Mouse (Mus musculus): ENCODE measurements around the gene Barx2. TPM values are rescaled to one million over a fixed set of nuclear protein-coding genes. Genes with fewer than 3 reads are reported as not detected.

Gene Barx2
- polyA plus RNA-seq, 1 experiment from 2014 or later: 0.17 TPM

- no peak for ATAC-seq (ENCODE audit: low FRiP score)
- no peaks in the 10 kb centered on the region for H3K36me3 ChIP-seq
- 87% methylated on average over 8 of the region's 8 CpGs for WGBS
- no peak overlapping the region for H3K27ac ChIP-seq (replicated peaks)
- no peaks in the 10 kb centered on the region for H3K4me1 ChIP-seq
- H3K9ac ChIP-seq (replicated peaks): no peak overlapping the region
- no peaks in the 10 kb centered on the region for H3K27me3 ChIP-seq (replicated peaks)
- H3K4me2 ChIP-seq: no peak overlapping the region
- no peak overlapping the region for H3K4me3 ChIP-seq (replicated peaks)
- H3K9me3 ChIP-seq (replicated peaks): no peaks in the 10 kb centered on the region
These were observed 61.6 kb downstream of the Barx2 start for GRCm38 (mm10) chr9:31851710-31852109.

DNA sequence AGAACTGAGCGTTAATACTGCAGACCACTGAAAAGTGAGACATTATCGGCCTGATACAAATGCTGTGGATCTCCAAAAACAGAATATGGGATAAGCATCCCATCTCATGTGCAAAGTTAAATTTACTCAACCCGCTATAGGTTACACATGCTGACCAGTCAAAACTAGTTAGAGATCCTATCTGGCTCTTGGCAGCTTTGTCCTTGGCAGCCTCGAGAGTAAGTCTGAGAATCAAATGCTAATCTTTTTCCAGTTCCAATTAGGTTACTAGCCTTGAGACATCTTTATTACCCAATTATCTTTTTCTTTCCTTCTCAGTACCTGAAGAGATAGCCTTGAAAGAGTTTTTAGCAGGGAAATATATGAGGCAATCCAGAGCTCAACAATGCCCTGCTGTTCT is 62.6 kb downstream of the Barx2 start:
- H3K4me1 ChIP-seq: no peaks in the 10 kb centered on the region
- 87% methylated on average over 4 of the region's 4 CpGs for WGBS
- ATAC-seq (ENCODE audit: low FRiP score): no peak
- no peak overlapping the region for H3K4me3 ChIP-seq (replicated peaks)
- no peaks in the 10 kb centered on the region for H3K9me3 ChIP-seq (replicated peaks)
- H3K4me2 ChIP-seq: no peak overlapping the region
- H3K36me3 ChIP-seq: no peaks in the 10 kb centered on the region
- no peaks in the 10 kb centered on the region for H3K27me3 ChIP-seq (replicated peaks)
- H3K27ac ChIP-seq (replicated peaks): no peak overlapping the region
- no peak overlapping the region for H3K9ac ChIP-seq (replicated peaks)

- Histone ChIP-seq H3K9ac (replicated peaks) (no peak overlapping the region), H3K27ac (replicated peaks) (no peak overlapping the region), H3K27me3 (replicated peaks) (no peaks in the 10 kb centered on the region), H3K4me2 (no peak overlapping the region), H3K9me3 (replicated peaks) (no peaks in the 10 kb centered on the region), H3K4me3 (replicated peaks) (no peak overlapping the region), H3K4me1 (no peaks in the 10 kb centered on the region), H3K36me3 (no peaks in the 10 kb centered on the region)
- ATAC-seq (ENCODE audit: low FRiP score): no peak
- WGBS: 83% methylated on average over 7 of the region's 7 CpGs
These were observed 63.9 kb downstream of the Barx2 start for GRCm38 (mm10) chr9:31849387-31849786.

DNA sequence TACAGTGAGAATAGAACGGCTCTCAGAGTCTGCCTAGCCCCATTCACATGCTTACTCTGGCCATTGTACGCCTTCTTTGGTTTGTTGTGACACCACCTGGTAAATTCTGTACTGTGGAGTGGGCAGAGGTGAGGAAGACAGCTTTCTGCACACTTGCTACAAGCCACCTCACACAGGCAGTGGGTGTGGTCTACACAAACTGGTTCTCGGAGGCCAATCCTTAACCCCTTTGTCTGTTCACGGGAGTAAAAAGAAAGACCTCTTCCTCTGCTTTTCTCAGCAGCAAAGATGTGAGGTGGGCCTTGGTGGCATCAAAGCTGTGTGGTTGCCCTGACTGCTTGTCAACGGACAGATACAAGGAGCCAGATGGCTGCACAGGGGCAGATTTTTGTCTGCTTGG is 68.6 kb downstream of the Barx2 start:
- no peak overlapping the region for H3K9ac ChIP-seq (replicated peaks)
- no peak overlapping the region for H3K27ac ChIP-seq (replicated peaks)
- H3K9me3 ChIP-seq (replicated peaks): no peaks in the 10 kb centered on the region
- no peaks in the 10 kb centered on the region for H3K4me1 ChIP-seq
- H3K36me3 ChIP-seq: no peaks in the 10 kb centered on the region
- no peaks in the 10 kb centered on the region for H3K27me3 ChIP-seq (replicated peaks)
- WGBS: 71% methylated on average over 5 of the region's 5 CpGs
- ATAC-seq (ENCODE audit: low FRiP score): no peak
- H3K4me2 ChIP-seq: no peak overlapping the region
- no peak overlapping the region for H3K4me3 ChIP-seq (replicated peaks)

DNA sequence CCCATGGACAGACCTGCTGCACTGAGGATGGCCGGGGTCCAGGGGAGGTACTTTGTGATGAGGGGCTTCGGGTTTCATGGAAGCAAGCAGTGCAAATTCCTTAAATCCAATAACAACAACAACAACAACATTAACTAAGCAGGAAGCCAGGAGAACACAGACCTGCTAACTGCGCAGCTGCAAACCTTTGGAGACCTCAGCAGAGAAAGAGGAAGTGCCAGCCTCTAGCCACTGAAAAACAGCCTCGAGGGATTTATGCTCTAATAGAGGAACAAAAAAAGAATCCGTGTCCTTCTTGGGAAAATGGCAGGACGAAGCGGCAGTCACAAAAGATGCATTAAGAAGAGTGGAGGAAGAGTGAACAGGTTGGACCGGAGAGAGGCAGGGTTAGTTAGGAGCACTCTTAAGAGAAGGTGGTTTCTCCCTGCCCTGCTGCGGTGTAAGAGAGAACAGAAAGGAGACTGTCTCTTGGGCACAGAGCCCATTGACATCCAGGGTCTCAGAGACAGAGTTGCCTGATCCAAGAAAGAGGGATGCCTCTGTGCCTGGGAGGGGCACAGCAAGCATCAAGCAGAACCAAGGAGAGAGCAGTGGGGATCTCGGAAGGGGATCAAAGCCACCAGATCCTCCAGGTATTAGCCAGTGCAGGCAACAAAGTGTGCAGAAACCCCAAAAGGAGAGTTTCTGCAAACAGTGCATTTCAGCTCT is 72.0 kb downstream of the Barx2 start:
- no peaks in the 10 kb centered on the region for H3K4me1 ChIP-seq
- H3K27me3 ChIP-seq (replicated peaks): no peaks in the 10 kb centered on the region
- H3K9me3 ChIP-seq (replicated peaks): no peaks in the 10 kb centered on the region
- 62% methylated on average over 10 of the region's 10 CpGs for WGBS
- H3K4me2 ChIP-seq: no peak overlapping the region
- no peak overlapping the region for H3K27ac ChIP-seq (replicated peaks)
- ATAC-seq (ENCODE audit: low FRiP score): no peak
- no peak overlapping the region for H3K9ac ChIP-seq (replicated peaks)
- no peak overlapping the region for H3K4me3 ChIP-seq (replicated peaks)
- no peaks in the 10 kb centered on the region for H3K36me3 ChIP-seq

GRCm38 (mm10) chr9:31840571-31840970 is 72.7 kb downstream of the Barx2 start:
- 91% methylated on average over 4 of the region's 4 CpGs for WGBS
- no peaks in the 10 kb centered on the region for H3K9me3 ChIP-seq (replicated peaks)
- no peak for ATAC-seq (ENCODE audit: low FRiP score)

DNA sequence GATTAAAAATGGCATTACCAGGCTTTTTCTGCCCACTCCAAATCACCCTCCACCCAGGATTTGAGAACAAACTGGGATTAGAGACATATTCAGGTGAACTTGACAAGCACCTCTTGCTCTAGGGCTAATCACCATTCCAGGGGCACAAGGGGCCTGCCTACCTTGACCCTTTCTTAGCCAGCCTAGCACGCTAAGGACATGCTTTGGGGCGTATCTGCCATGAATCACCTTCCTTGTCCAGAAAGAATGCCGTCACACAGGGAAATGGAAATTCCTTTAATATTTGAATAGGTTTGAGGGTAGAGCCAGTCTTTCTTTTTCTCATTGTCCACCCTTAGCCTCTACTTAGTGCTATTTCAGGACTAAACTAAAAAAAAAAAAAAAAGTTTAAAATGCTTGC is 73.2 kb downstream of the Barx2 start:
- 85% methylated on average over 3 of the region's 3 CpGs for WGBS
- Histone ChIP-seq H3K36me3 (no peaks in the 10 kb centered on the region), H3K4me1 (no peaks in the 10 kb centered on the region), H3K4me3 (replicated peaks) (no peak overlapping the region), H3K4me2 (no peak overlapping the region), H3K27ac (replicated peaks) (no peak overlapping the region), H3K27me3 (replicated peaks) (no peaks in the 10 kb centered on the region), H3K9me3 (replicated peaks) (no peaks in the 10 kb centered on the region), H3K9ac (replicated peaks) (no peak overlapping the region)
- ATAC-seq (ENCODE audit: low FRiP score): no peak

More at GRCm38 (mm10) chr9:31840571-31840970, 72.7 kb downstream of the Barx2 start:
- Histone ChIP-seq H3K27ac (replicated peaks) (no peak overlapping the region), H3K4me1 (no peaks in the 10 kb centered on the region), H3K27me3 (replicated peaks) (no peaks in the 10 kb centered on the region), H3K36me3 (no peaks in the 10 kb centered on the region), H3K4me3 (replicated peaks) (no peak overlapping the region), H3K4me2 (no peak overlapping the region), H3K9ac (replicated peaks) (no peak overlapping the region)

DNA sequence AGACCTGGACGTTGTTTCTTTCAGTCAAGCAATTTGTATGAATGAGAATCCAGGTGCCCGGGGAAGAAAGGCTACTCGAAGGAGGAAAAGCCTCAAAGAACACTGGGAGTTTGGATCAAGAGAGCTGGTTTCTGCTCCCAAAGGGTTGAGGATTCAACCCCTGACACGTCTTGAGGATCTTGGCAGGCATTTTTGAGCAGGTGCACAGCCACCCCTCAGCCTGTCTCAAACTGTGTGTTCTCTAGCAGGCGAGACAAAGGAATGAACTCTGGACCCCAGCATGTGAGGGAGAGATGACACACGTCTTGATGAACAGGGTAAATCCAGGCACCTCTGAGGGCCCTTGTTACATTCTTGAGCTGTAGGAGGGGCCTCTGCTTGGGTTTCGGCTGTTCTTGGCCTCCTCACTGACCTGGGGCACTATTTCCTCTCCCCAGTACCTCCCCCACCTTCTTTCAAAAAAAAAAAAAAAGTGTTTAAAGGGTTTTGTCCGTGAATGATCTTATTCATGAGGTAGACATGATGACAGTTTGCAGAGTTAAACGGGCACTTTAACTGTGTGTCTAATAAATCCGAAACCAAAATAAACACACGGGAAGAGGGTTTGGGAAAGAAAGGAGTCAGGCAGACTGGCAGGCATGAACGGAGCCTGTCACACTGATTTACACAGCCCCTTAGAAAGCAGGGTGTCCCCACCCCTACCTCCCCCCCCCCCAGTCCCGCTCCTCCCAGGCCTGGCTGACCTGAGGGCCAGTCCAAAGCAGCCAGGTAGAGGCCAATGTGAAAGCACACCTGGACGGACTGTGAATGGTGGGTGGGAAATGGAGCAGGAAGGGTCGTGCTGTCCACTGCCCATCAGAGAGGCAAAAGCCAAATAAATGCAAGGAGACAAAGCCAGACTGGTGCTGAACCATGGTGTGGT is 73.9 kb downstream of the Barx2 start:
- H3K27me3 ChIP-seq (replicated peaks): no peaks in the 10 kb centered on the region
- no peaks in the 10 kb centered on the region for H3K4me1 ChIP-seq
- no peak overlapping the region for H3K27ac ChIP-seq (replicated peaks)
- no peak overlapping the region for H3K4me3 ChIP-seq (replicated peaks)
- H3K9ac ChIP-seq (replicated peaks): no peak overlapping the region
- H3K4me2 ChIP-seq: no peak overlapping the region
- ATAC-seq (ENCODE audit: low FRiP score): no peak
- H3K36me3 ChIP-seq: no peaks in the 10 kb centered on the region
- no peaks in the 10 kb centered on the region for H3K9me3 ChIP-seq (replicated peaks)
- WGBS: 47% methylated on average over 15 of the region's 15 CpGs

DNA sequence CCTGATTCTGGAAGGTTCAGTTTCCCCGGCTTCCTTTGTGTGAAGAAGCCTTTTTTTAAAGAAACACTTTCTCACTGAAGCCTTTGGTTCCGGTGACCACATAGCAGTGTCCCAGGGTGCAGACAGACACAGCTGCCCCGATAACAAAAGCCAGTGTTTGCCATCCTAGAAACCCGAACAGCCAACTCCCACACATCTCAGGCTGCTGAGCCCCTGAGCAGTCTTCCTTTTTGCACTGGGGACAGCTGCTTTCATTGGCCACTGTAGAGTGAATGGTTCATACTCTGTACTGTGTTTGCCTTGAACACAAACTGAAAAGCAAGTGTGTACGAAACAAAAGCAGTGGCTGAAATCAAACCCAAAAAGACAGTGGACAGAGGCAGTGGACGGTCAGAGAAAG is 75.2 kb downstream of the Barx2 start:
- H3K9me3 ChIP-seq (replicated peaks): no peaks in the 10 kb centered on the region
- no peak overlapping the region for H3K27ac ChIP-seq (replicated peaks)
- 56% methylated on average over 6 of the region's 6 CpGs for WGBS
- H3K4me1 ChIP-seq: no peaks in the 10 kb centered on the region
- H3K36me3 ChIP-seq: no peaks in the 10 kb centered on the region
- no peak overlapping the region for H3K4me3 ChIP-seq (replicated peaks)
- no peak overlapping the region for H3K4me2 ChIP-seq
- H3K9ac ChIP-seq (replicated peaks): no peak overlapping the region
- no peak for ATAC-seq (ENCODE audit: low FRiP score)
- no peaks in the 10 kb centered on the region for H3K27me3 ChIP-seq (replicated peaks)

DNA sequence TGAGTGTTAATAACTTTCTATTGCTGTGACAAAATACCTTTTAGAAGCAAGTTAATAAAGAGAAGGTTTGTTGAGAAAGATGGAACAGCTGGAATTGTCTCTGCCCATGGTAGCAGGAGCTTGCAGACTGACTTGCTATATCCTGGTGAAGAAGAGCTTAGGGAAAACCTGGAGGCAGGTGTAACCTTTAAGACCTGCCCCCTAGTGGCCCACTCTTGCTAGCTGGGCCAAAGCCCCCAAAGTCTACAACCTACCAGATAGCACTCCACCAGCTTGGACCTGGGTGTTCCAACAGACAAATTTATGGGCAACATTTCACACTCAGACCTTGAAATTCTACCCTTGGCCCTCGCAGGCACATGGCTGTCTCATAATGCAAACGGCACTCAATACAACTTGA is 104.5 kb downstream of the Barx2 start:
- Histone ChIP-seq H3K9ac (replicated peaks) (no peak overlapping the region), H3K36me3 (no peaks in the 10 kb centered on the region), H3K4me2 (no peak overlapping the region), H3K9me3 (replicated peaks) (no peaks in the 10 kb centered on the region), H3K4me1 (no peaks in the 10 kb centered on the region), H3K4me3 (replicated peaks) (no peak overlapping the region), H3K27ac (replicated peaks) (no peak overlapping the region), H3K27me3 (replicated peaks) (no peaks in the 10 kb centered on the region)
- no peak for ATAC-seq (ENCODE audit: low FRiP score)
- WGBS: 87% methylated on average over 2 of the region's 2 CpGs

DNA sequence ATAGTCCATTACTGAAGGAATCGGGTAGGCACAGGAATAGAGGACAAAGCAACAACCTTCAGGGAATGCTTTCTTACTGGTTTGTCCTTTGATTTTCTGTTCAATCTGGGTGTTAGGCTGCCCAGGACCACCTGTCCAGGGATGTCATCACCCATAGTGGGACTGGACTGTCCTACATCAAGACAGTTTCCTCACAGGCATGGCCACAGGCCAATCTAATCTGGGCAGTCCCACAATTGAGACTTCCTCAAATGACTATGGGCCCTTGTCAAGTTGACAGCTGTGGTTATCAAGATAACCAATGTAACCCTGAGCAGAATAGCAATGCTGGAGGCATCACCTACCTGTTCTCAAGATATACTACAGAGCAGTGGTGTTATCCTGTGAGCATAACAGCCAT is 110.6 kb downstream of the Barx2 start:
- no peak overlapping the region for H3K9ac ChIP-seq (replicated peaks)
- no peaks in the 10 kb centered on the region for H3K9me3 ChIP-seq (replicated peaks)
- WGBS: 98% methylated on average over 1 of the region's 1 CpGs
- H3K4me2 ChIP-seq: no peak overlapping the region
- H3K36me3 ChIP-seq: no peaks in the 10 kb centered on the region
- ATAC-seq (ENCODE audit: low FRiP score): no peak
- H3K4me3 ChIP-seq (replicated peaks): no peak overlapping the region
- H3K27me3 ChIP-seq (replicated peaks): no peaks in the 10 kb centered on the region
- H3K4me1 ChIP-seq: no peaks in the 10 kb centered on the region
- no peak overlapping the region for H3K27ac ChIP-seq (replicated peaks)
